Mouse (Mus musculus) c-Kit-positive CD71-positive TER-119-positive erythroid progenitor cells, embryonic 14.5 days (primary cell): Measurements from ENCODE around the gene Srrm4.
"Not testable (repeated sequence)": the region's sequence is repeated elsewhere in the genome, so short reads cannot be mapped to it uniquely, and the experiment has no call there.

Experiments used
- DNase-seq: peaks from one replicate; pipeline ENCODE4 v3.0.0-alpha.2; 2013; ENCODE audit warnings: low spot score

The Srrm4 gene

DNA sequence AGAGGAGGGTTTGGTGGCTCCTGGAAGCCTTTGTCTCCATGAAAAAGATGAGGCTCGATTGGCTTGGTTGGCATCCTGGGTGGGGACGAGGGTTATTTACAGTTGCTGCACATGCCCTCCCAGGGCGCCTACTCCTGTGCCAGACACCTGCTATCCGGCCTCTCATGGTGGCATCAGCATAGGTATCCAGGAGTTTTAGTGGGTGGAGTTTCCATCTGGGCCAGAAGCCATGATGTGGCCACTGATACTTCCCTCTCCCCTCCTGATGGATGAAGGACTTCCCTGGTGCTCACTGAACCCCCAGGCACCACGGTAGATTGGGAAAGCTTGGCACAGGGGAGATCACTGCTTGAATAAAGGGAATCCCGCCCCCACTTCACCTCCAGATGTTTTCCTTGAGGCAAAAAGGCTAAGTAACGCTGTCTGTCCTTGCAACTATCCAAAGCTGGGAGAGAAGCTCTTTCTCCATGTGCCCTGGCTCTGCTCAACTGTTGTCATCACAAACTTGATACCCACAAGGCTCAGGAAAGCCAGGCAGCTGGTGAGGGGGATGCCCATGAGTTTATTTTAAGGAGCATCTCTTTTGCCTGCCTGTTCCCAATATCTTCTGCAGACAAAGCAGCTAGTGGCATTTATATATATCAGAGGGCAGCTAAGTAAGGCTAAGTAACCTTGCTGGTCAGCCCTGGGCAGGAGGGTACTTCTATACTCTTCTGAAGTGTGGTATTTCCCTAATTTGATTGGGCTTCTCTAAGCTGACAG, 148.7 kb downstream of the Srrm4 start:
- no peak for DNase-seq

DNA sequence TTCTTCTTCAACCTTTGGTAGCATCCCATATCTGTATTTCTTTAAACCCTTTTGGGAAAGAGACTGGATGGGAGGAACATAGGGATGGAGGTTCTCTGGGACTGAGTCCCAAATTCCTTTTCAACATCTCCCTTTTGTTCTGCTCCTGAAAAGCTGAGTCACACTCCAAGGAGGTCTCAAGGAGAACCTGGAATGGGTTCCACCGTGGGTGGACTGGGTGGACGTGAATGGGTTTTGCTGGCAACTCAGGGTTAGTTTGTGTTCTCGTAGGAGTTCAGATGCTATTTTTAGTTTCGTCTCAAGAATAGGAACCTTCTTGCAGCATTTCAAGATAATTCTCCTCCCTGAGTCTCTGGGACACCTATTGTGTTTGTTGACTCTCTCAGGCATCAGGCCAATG, 151.4 kb downstream of the Srrm4 start:
- DNase-seq, result no peak

DNA sequence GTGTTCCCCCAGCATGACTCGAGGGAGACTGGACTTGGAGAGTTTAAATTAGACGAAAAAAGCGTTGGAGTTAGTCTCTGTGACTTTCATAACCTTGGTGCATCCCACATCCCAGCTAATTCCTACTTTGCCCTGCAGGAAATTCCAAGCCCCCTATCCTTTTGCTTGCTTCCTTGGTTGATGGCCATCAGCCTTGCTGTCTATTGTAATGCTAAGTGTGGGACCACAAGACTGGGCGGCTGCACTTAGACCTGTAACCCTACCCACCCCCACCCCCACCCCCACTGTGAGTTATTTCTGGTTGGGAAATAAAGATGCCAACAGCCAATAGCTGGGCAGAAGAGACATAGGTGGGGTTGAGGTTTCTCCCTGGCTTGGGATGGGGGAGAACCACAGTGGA, 153.3 kb downstream of the Srrm4 start:
- no peak for DNase-seq

DNA sequence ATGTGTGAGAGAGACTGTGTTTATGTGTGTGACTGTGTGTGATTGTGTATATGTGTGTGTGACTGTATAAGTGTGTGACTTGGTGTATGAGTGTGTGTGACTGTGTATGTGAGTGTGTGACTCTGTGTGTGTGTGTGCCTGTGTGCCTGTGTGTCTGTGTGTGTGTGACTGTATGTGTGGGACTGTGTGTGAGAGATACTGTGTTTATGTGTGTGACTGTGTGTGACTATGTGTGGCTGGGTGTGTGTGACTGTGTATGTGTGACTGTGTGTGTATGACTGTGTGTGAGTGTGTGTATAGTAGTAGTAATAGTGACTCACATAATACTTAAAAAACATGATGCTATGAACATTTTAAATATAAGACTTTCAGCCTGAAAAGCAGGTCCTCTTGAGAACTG, 155.5 kb downstream of the Srrm4 start:
- no peak for DNase-seq

GRCm38 (mm10) chr5:116434976-116435850, 156.4 kb downstream of the Srrm4 start:
- no peak for DNase-seq

DNA sequence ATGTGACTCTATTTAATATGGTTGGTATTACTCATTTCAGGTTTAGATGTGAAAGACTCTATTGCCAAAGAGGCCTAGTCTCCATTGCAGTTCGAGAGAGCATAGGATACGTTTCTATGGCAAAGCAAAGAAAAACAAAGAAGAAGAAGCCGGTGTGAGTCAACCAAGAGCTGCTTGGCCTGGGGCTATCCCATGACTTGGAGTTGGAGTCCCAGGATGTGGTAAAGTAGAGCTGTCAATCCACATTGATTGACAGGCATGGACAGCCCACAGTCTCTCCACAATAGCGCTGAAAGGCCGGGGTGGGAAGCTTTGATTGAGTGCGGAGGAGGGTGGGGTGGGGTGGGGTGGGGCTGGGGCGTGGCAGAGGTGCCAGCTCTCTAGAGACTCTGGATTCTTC, 158.7 kb downstream of the Srrm4 start:
- no peak for DNase-seq

- no peak for DNase-seq
These were observed 164.9 kb downstream of the Srrm4 start for GRCm38 (mm10) chr5:116426701-116427100.

GRCm38 (mm10) chr5:116425709-116426108, 165.9 kb downstream of the Srrm4 start:
- DNase-seq, result not testable (repeated sequence)

DNA sequence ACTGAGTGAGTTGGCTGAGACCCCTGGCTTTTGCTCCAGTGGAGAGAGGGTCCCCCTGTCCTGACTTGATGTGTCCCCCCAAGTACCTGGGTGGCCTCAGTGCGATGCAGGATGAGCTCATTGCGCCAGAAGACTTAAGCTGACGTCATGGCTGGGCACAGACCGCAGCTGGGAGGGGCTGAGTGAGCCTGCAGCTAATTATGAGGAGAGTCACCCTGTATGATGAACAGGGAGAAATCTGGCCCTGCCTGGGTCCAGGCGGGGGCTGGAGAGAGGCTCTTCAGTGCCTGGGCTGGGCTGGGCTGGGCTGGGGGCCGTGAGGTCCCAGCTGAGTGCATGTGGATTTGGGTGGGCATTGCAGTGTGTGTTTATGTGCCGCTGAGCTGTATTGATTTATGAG, 166.3 kb downstream of the Srrm4 start:
- no peak for DNase-seq

- DNase-seq, result no peak
These were observed 167.9 kb downstream of the Srrm4 start for GRCm38 (mm10) chr5:116423746-116424145.

DNA sequence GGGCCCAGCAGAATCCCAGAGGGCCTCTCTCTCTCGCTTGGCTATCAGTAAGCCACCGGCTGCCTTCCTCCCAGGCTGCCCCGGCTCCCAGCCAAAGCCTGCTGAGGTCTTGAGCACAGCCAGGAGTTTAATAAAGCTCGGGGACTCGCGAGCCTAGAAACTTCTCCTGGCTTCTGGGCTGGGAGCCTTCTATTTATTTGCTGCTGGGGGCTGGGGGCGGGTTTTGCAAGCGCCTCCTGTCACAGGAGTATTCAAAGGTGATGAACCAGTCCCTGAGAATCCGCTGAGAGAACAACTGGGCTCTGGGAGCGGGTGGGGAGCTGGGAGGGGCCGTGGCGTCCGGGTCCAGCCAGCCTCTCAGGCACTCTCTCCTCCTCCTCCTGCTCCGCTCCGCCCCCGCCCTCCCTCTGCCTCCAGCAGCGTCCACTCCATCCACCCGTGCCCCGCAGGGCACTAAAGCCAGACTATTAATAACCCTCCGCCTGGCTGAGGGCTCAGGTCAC, 168.9 kb downstream of the Srrm4 start, which contains the start of gene Hspb8:
Gene Hspb8 (minus strand): TSS at position 166 of the 503 bp plus-strand sequence.
- DNase-seq, result no peak

DNA sequence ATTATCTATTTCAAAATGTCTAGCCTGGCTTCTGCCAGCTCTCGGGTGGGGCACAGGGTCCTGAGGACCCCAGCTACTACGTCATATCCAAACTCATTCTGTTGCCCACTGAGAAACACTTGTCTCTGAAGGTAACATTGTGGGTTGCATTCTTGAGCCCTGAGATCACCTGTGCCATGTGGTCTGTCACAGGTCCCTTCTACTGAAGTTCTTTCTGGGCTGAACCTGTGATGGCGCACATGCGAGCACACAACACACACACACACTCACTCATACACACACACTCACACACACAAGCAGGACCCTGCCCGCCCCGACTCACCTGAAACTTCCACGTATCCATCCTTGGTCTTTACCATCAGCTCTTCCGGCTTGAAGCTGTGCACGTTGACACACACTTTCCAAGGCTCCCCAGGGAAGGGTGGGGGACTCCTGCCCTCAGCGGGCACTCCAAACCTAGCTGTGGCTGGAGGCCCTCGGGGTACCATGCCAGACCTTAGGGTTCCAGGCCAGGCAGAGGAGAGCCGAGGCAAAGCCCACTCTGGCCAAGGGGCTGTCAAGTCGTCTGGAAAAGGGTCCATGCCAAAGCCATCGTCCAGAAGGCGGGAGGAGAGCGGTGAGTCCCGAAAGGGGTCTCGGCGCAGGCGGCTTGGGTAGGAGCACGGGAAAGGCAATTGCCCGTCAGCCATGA, 169.7 kb downstream of the Srrm4 start:
- DNase-seq, result no peak

- DNase-seq, result no peak
These were observed 170.8 kb downstream of the Srrm4 start for GRCm38 (mm10) chr5:116420759-116421225.

DNA sequence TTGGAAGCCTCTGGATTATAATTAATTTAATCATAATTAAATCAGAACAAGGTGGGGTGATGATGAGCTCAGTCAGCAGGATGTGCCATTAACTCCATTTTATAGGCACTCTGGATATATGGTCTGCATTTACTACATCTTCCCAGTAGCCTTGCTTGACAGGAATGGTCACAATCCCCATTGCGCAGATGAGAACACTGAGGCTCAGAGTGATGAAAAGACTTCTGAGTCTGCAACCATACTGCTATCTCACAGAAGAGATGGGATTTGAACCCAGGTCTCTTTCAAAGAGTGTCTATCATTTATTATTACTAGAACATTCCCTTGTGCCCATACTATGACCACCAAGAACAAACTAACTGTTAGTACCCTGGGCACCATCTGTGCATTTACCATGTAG, 171.4 kb downstream of the Srrm4 start:
- DNase-seq, result no peak

DNA sequence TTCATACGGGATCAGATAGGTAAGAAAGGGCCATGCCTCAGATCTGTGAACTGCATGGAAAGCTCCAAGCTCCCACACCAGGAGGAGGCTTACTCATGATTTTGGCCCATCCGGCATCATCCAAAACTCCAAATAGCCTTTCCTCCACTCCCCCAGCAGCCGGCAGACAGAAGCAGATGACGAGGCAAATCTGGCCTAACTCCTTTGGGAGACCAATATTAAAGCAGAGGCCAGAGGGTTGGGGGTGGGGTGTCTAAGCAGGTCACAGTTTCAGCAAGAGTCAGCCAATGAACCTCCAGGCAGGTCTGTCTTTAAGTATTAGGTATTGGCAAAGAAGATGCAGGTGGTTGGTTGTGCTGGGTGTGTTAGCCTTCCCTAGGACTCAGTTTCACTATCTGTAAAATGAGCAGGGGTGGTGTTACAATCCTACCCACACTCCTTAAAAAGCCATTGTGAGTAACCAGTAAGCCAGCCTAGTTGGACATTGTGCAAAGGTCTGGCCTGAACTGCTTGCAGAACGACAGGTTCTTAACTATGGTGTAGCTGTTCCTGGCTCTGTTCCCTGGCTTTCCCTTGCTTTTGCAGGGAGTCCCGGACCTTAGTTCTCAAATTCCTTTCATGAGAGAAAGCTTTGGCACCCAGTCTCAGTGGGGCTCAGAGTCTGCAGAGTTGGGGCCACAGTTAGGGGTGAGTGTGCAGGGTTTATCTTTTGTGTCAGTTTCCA, 172.1 kb downstream of the Srrm4 start:
- DNase-seq, result no peak

GRCm38 (mm10) chr5:116416208-116416607, 175.4 kb downstream of the Srrm4 start:
- no peak for DNase-seq

DNA sequence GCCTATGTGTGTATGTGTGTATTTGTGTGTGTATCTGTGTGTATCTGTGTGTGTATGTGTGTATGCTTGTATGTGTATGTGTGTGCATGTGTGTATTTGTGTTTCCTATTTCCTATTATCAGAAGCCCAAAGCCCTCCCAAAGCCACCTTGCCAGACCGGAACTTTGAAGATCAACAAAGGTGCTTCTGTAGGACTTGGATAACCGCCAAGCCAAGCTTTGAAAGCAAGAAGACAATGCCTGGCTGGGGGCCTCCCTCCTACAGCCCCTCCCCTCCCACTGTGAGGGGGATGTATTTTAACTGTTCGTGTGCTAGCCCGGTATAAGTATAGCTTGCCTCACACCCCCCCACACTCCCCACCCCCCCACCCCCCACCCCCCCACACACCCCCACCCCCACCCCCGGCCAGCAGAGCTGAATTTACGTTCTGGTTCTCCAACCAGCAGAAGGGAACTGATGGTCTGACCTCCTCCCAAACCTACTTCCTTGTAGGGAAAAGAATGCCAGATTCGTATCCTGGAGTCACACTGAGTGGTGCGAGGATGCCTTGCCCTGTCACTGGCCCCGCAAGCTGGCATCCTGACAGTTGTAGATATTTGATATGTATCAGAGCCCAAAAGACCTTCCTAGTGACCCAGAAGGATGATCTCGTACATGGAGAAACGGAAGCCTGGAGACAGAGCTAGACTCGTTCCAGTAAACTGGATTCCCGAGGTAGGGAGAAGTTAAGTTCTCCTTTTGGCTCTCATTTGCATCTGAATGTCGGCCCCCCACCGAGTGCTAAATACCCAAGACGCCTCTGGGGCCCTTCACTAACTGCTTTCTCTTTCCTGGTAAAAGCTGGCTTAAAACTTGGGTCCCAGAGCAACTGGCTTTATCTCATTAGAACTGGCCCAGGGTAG, 181.7 kb downstream of the Srrm4 start:
- DNase-seq, result no peak

GRCm38 (mm10) chr5:116408965-116409364, 182.7 kb downstream of the Srrm4 start:
- DNase-seq, result no peak

- no peak for DNase-seq
These were observed 183.7 kb downstream of the Srrm4 start for GRCm38 (mm10) chr5:116407936-116408335.

- DNase-seq, result no peak
These were observed 184.3 kb downstream of the Srrm4 start for GRCm38 (mm10) chr5:116407321-116407720.

DNA sequence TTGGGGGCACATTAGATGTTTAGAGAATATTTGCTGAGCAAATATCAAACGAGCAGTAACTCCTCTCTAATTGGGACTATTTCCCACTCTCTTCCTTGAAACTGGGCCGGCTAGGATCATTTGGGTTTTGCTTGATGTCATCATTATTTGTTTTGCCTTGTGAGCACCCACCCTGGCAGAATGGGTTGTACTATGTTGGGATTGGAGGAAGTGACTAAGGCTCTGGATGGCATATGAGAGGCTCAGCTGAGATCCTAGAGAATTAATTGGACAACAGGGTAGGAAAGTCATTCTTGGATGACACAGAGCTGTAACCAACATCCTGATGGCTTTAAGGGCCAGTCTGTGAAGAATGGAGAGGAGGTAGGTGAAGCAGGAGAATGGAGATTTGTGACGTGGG, 185.1 kb downstream of the Srrm4 start:
- DNase-seq, result no peak
